Mouse (Mus musculus): Measurements from ENCODE around the gene Mki67.

GRCm38 (mm10) chr7:135736581-135736886, 20.4 kb upstream of the Mki67 start:
- TF ChIP-seq CTCF (IDR thresholded peaks at IDR 0.05; ENCODE audit: insufficient read depth, low read depth, low read length), result no peak; the same call in 1 of the 2 replicates
- no peak for TF ChIP-seq POLR2A (IDR thresholded peaks at IDR 0.05; ENCODE audit: insufficient read depth, low read depth, low read length)
